In the genomic region with DNA sequence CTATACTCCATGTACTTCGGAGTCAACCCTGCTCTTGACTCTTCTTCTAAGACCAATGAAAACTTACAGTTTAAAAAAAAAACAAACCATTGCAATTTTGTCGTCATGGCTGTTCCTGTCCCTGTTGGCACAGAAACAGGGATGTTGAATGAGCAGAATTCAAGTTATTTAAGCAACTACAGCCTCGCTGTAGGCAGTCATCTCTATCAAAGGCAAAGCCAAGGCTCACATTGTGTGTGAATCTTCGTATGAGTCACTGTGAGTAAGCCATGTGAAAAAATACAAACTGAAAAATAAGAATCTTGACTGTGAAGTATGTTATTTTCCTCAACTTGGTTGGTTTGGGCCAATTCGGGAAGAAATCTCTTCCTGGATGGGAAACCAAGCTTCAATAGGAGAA, we compare ENCODE assay signal across 13 mouse cellular contexts.
"Had no signal": no experiment of that assay in that cellular context is flagged by ENCODE, and none has a peak within 500 bp of the region (broad histone marks: within the 10 kb centered on the region; RNA-seq: fewer than 3 reads in every experiment).

No protein-coding gene starts in this region.

- H3K9ac ChIP-seq: limb, embryonic 12.5 days; liver, embryonic 13.5 days; liver, postnatal 0 days; midbrain, embryonic 12.5 days; neural tube, embryonic 13.5 days; stomach, embryonic 15.5 days had no signal

- ATAC-seq: intestine, postnatal 0 days; liver, postnatal 0 days; midbrain, embryonic 16.5 days had no signal

- H3K4me3 ChIP-seq: limb, embryonic 12.5 days; liver, embryonic 13.5 days; midbrain, embryonic 12.5 days; neural tube, embryonic 13.5 days; stomach, embryonic 15.5 days had no signal

- H3K27me3 ChIP-seq: limb, embryonic 12.5 days; liver, embryonic 13.5 days; midbrain, embryonic 12.5 days; neural tube, embryonic 13.5 days; stomach, embryonic 15.5 days had no signal

- H3K36me3 ChIP-seq: limb, embryonic 12.5 days; liver, embryonic 13.5 days; midbrain, embryonic 12.5 days; neural tube, embryonic 13.5 days; stomach, embryonic 15.5 days had no signal

- H3K4me2 ChIP-seq: limb, embryonic 12.5 days; liver, embryonic 13.5 days; midbrain, embryonic 12.5 days; neural tube, embryonic 13.5 days; stomach, embryonic 15.5 days had no signal

- H3K27ac ChIP-seq: limb, embryonic 12.5 days; liver, embryonic 13.5 days; midbrain, embryonic 12.5 days; neural tube, embryonic 13.5 days; stomach, embryonic 15.5 days had no signal

- H3K4me1 ChIP-seq: limb, embryonic 12.5 days; liver, embryonic 13.5 days; midbrain, embryonic 12.5 days; neural tube, embryonic 13.5 days; stomach, embryonic 15.5 days had no signal

- H3K9me3 ChIP-seq: limb, embryonic 12.5 days; liver, embryonic 13.5 days; midbrain, embryonic 12.5 days; neural tube, embryonic 13.5 days; stomach, embryonic 15.5 days had no signal

- DNase-seq: kidney, adult 8-10 months; kidney, postnatal 25 days; liver; liver, embryonic 13.5 days; liver, postnatal 0 days; thymus, adult 18-20 months; thymus, postnatal 25 days had no signal
